Mouse (Mus musculus) urinary bladder, postnatal 4 days (tissue): ENCODE measurements around the gene C8b.

ENCODE experiments used
- DNase-seq, 2 experiments: peaks; one replicate each; pipeline ENCODE4 v3.0.0; 2021 to 2022; ENCODE audit warnings: low spot score in 2 of 2

The C8b gene

DNA sequence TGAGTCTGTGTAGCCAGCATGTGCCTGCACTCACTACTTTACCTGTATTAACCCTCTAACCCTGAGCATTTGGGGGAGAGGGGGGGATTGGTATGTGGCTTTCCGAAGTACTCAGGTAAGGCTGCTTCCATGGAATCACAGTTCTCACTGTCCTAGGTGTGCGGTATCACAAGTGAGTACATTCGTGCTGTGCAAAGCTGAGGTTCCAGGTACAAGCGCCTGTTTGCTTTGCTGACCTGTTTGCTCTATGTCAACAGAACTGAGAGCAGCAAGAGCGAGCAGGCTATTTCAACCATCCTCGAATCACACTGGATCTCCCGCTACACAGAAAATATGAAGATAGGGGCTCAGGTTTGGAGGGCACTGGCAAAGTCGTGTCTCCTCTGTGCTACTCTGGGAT is at the start of gene C8b:
Gene C8b (plus strand): TSS at position 253 of the 400 bp plus-strand sequence.
- no peak for DNase-seq

DNA sequence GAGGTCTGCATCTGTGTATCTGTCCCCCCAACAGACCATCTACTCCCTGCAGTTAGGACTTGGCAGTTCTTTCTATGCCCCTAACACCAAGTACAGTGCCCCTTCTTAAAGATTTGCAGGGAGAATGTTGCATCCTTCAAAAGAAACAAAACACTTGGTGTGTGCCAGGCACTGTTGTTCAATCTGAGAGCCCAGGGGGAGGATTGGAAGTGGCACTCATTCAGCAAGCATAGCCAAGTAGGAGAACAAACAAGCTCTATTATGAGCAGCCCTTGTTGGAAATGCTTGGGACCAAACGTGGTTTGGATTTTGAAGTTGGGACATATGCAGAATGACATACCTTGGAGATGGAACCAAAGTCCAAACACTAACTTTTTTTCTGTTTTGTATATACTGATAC is 49.6 kb upstream of the C8b start:
- no peak for DNase-seq

DNA sequence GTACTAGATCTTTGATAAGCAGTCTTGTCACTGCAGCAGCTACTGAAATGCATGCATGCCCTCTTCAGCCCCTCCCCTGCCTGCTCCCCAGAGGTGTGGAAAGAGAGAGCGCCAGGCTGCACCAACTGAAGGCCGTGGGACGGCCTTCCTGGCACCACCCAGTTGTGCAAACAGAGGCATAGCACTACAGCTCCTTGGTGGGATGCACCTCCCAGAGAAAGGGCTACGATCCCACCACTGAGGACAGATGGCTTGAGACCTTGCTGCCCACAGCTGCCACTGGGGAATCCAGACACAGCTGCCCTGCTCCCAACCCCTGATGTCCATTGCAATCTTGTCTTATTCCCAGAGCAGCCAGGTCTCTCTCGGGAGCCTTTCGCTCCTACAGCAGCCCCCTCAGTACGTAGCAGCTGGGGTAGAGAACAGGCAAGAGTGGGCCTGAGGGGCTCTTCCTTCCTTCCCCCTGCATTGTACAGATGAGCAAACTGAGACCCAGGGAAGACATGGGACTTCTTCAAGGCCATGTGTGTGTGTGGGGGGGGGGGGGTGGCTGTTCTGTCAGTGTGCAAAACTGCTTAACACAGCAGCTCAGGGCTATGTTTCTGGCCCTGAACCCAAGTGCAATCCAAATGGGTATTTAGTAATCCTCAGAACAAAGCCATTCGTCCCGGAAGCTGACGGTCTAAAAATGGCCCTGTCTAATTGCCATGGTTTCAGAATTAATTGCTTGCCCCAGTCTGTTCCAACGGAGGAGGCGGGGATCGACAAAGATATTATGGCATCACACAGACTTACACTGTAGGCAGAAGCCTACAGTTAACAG is 46.9 kb upstream of the C8b start:
- no peak for DNase-seq

DNA sequence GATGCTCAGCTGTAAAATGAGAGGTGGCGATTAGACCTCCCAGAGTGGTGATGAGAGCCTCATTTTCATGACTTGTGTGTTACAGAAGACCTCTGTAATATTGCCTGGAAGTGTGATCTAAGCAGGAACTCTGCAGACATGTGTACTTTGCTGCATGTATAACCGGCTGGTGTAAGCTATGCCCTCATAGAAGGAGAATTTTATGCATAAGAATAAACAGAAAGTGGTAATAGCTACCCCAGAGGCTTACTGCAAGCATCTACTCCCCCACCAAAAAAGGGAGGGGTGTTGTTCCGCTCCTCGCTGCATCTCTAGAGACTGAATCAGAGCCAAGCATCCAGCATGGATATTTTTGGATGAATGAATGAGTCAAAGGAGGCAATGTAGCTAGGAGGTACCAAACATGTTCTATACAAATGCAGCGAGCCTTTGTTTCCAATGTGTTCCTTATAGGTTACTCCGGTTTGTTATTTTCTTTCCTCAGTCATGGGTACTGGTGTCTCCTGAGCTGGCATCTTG is 42.5 kb upstream of the C8b start:
- DNase-seq = no peak

DNA sequence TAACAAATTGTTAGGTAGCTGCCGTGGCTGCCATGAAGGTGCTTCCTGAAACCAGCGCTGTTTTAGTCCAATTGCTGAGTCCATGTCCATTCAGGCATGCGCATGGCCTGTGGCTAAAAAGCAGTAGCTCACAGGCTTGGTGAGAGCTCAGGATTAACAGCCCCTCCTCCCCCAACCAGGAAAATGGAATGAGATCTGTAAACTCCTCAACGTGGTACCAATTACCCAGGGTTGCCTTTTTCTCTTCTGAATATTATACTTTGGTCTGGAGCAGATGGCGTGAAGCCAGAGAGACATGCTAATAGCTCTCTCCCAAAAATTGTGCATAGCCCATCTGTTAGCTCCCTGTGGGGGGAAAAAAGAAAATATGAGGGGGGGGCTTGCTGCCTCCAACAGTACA is 41.9 kb upstream of the C8b start:
- DNase-seq = no peak

DNA sequence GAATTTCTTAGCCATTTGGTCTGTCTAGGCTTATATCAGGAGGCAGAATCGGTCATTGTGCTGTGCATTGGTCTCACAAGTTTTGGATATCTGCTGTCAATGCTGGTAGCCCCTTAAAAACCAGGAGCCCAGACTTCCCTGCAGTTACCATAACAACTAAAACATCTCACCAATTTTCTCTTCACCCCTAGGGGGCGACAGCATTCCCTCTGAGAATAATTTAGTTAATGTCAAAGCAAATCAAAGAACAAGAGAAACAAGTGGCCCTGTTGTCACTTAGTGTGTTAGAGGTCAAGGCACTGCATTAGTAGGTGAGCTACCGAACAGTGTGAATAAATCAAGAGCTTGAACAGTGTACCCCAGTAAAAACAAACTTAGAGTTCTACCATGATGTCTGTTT is 40.4 kb upstream of the C8b start:
- no peak for DNase-seq

DNA sequence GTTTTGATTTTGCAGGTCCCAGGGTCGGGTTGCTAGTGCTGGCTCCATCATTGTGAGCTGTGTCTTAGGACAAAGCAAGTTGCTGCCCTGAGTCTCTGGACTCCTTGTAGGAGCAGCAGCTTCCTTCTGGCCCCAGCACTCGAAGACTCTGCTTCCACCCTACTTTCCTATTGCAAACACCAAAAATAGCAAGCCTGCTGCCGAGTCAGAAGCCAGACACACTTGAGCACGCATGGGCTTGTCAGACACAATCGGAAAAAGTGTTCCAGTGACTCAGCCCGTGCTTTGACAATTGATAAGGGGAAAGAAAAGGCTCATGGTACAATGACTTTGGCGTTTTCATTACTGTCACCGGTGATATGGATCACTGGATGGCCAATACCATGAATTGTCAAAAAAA is 36.9 kb upstream of the C8b start:
- DNase-seq = no peak

DNA sequence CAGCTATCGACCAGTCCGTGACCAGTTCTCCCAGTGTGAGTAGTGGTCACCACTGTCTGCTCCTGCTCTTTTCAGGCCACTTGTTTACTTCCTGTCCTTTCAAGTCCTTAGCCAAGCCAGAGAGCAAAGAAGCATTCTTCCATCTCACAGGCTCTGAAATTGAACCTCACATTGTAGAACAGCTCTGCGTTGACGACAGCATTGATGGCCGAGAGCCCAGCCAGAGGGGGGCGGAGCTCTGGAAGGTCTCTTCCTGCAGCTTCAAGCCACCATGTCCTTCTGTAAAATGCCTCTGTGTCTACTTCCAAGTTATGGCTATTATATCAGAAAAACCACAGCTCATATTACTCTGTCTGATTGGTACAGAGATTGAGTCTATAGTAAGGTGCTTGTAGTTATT is 19.6 kb upstream of the C8b start:
- no peak for DNase-seq

DNA sequence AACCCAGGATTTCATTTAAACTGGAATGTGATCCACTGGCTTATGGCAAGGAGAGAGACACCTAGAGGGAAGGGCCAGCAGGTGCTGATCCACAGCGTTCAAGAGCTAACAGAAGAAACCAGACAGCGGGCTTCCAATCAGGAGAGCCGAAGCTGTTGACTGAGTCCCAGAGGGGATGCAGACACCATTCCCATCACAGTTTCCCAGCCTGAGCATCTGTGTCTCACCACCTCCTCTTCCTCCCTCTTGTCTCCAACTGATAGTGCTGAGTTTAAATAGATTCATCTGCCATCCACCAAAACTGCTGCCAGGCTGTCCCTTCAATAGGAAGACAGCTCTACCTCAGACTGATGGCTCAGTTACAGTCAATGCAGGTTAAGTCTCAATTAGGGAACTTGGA is 12.0 kb upstream of the C8b start:
- no peak for DNase-seq

DNA sequence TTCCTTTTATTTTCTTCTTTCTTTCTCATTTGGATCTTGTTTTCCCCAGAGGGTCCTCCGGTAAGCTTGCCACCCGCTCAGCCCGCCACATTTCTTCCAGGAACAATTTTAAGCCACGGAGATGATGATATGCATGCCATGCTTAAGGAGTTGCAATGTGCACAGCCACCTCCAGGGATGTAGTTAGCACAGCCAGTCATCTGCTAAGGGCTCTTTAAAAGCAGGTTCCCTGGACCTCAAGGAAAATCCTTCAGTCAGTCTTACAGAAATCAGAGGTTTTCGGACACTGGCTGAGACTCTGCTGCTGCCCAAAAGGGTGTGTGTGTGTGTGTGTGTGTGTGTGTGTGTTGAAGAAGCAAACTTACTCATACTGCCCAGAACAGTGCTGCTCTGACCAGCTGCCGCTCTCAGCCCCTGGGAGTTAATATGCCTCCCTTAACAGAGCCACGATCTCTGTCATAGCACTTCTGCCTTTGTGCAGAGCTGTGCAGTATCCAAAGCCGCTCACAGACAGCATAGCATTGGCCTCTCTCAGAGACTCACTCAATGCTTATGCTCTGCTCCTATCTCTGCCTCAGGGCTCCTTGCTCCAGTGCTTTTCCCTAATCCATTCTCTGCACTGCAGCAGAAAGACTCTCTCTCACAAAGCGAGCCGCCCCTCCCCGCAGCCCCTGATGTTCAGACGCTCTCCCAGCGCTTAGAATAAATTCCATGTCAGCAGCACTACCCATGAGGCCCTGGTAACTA is 5.1 kb upstream of the C8b start:
- DNase-seq = no peak

DNA sequence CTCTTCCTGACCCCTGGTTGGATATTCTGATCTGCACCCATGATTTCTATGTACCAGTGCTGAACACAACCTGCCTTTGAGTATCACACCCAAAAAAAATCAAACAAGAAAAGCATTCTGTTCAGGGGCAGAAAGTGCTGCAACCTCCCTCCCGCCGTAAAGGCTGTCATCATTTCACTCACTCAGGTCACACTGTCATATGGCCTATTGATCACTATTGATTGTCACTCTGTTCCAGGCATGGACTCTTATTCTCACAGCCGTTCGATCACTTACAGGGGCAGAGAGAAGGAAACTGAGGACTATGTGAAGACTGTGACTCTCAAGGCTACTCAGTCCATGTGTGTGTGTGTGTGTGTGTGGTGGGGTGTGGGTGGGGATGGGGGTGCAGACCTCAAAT is 2.1 kb downstream of the C8b start:
- no peak for DNase-seq

DNA sequence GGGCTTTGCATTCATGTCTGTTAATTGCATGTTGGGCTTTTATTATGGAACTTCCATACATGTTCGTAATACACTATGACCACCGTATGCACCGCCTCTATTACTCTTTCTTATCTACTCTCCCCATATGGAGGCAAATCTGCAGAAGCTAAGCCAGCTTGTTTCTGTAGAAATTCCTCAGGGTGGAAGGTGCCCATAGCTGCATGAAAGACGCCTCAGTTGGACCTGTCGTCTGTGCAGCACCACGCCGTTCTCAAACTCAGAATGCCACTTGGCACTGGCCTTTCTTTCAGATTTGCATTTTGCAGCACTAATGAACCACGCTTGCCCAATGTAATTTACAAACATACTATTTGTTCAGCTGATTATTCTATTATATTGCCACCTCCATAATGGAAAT is 3.5 kb downstream of the C8b start:
- DNase-seq = no peak

DNA sequence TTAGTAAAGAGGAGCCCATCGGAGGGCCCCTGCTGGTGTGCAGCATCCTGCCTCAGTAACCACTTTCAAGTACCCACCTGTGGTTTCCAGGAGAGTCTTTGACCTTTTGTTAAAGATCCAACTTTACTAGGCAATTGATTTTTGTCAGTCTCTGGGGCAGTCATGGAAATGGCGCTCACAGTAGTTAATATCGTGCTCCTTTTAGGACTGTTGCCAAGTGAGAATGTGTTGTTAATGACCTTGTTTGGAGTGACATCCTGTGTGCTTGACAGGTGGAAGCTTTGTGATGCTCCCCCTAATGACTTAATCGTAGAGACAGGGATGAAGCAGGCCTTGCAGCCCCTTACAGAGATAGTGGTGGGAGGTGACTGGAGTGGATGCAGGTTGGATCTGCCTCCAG is 4.2 kb downstream of the C8b start:
- DNase-seq = no peak

DNA sequence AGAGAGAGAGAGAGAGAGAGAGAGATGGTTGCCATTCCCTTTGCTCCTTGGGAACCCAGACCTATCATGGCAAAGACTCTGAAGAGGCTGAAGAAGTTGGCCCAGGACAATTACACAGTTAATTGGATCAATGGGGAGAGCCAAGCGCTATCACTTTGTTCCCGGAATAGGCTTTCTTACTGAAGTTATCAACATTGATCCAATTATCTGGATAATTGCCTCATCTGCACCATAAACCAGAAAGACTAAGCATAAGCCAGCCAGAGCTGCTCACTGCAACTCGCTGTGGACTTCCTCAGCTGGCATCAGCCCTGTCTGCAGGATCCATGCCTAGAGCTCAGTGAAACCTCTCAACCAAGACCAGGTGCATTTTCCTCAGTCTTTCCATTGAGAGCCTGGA is 9.5 kb downstream of the C8b start:
- DNase-seq = no peak

DNA sequence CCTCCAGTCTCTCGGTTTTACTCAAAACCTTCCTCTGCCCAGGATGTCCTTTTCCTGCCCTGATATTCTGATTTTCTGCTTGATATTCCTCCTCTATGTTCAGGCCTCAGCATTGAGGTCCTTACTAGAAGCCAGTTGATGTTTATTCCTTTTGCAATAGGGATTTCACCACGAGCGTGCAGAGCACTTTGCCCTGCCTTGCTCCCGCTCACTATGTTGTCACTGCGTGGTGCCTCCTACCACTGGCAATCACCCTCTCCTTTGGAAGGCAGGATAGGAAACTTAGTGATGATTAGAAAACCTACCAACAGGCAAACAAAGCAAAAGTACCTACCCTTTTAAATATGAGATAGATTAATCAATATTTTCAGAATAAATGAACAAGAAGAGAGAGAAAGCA is 13.3 kb downstream of the C8b start:
- DNase-seq = no peak

DNA sequence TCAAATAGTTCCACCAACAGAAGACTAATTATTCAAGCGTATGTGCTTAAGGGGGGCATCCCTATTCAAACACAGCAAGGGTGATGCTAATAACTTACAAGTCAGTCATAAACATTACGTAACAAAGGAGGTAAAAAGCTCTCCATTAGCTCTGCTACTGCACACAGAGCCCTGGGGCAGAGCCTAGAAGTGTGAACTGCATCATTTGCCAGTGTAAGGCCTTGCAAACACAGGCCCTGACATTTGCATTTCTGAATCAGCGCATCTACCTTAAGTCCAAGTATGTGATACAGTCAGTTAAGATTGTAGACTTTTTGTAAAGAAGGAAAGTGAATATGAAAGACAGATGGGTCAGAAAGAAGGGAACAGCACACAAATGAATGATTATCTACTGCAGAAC is 15.3 kb downstream of the C8b start:
- no peak for DNase-seq

DNA sequence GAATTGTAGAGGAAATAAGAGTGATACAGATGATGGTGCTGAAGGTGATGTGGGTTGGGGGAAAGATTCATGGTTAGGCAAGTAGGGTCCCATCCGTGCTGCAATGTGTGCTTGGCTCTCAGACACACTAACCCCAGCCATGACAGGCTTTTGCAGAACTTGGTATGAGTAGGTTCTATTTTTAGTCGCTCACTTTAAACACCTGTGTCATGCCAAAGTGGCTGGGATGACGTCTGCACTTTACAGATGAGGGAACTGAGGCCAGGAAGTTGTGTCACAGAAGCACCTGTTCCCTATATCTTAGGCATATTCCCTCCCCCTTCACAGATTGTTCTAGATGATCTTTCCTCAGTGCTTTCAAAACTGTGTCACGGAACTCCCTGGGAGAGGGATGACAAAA is 16.2 kb downstream of the C8b start:
- DNase-seq = no peak

DNA sequence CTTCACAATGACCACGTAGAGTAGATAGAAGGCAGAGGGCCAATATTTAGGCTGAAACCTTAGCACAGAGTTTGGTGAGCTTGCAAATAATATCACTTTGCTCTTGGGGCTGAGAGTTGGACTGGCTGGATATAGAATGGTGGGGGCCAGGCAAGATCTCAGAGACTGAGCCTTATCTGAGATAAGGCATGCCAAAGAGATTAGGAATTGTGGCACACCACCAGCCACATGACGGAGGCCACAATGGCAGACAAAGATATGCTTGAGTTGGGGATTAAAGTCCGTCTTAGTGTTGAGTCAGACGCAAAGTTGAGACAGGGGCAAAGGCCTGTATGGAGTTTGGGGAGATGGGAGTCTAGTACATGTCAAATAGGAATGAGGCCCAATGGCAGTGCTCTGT is 26.0 kb downstream of the C8b start:
- no peak for DNase-seq

DNA sequence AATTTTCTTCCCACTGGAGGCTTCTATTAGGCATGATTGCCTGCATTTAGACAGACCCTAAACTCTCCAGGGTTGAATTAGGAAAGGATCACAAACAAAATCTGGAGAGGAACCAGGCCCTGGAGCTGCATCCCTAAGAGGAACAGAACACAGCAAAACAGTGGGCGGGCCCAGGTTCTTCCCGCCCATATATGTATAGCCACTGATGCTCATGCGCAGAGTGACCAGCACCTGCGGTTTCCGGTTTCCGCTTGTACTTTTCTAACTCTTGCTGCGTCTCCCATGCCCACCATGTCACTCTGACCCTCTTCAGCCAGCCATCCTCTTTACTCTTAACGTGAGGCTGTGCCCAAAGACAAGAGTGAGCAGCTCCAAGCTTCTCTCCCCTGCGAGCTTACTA is 32.8 kb downstream of the C8b start:
- DNase-seq = no peak

DNA sequence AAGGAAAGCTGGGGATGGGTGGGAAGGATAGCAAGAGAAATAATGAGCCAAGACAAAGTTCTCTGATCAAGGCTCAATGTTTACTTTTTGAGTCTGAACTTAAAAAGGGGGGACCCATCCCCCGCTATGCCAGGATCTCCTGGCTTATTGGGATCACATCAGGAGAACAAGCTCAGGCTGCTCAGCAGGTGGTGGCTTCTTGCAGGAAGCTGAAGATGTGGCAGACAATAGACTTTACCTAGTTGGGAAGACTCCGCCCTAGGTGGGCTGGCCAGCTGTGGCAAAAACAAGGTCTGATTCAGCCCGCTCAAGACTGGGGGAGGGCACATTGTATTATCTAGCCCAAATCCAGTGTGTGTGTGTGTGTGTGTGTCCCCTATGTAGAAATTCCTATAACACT is 35.5 kb downstream of the C8b start:
- no peak for DNase-seq

DNA sequence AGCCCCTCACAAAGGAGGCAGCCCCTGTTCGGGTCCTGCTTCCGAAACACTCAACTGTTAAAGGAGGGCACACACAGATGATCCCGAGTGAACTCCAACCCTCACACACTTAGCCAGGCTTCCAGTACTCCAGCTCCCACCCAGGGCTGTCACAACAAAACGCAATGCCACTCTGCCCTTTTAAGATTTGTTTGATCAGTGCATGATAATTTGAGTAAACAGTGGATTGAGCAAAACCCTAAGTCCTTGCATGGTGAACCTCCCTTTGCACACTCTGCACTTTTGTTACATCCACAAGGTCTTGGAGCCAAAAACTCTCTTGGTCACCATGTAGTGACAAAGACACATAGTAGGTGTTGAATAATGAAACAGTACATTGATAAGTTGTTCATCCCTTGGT is 38.0 kb downstream of the C8b start:
- DNase-seq = no peak

DNA sequence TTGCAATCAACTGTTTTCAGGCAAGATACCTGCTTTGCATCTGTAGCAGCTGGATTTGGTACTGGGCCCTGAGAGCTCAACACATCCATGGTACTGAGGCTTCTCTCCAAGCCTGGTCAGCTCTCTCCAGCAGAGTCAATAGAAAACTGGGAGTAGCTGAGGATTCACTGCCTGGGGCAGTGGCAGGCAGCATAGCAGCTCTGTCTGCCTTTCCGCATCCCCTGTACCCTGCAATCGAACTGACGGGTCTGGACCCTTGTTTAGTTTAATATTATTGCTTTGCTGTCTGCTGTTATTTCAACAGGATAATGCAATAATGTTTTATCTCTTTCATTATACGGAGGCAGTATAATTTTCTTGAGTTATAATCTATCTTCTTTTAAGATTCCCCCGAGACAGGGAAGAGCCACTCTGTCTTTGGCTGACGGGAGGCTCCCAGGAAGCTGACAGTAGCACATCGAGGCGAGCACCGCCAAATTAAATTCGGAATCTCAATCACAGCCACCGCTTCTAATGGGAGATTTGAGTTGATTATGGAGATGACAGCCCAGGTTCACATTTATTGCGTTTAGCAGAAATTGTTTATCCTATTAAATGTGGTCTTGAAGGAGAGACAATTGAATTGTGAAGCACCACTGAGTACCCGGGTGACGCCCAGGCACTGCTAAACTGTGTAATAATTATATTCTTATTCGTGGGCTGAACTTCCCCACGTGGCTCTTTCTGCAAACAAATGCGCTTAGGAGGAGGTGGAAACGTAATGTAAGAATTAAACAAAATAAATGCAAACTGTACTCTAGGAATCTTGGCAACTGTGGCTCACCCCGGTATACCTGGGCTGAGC is 39.5 kb downstream of the C8b start:
- no peak for DNase-seq
